Mouse (Mus musculus): ENCODE data around the gene Gli2.

- TF ChIP-seq CTCF (IDR thresholded peaks at IDR 0.05; ENCODE audit: extremely low read depth, insufficient read depth, low read length): no peak
- TF ChIP-seq POLR2A (IDR thresholded peaks at IDR 0.05; ENCODE audit: extremely low read depth, insufficient read depth, low read length): no peak
Observed at GRCm38 (mm10) chr1:119048547-119048946, 4.9 kb downstream of the Gli2 start.

All from cortical plate, adult 2 months (tissue).